Mouse (Mus musculus): ENCODE measurements around the gene Prr36. TPM values are rescaled to one million over a fixed set of nuclear protein-coding genes. Genes with fewer than 3 reads are reported as not detected.

Gene Prr36
- total RNA-seq, 2 experiments from 2014 or later = not detected

DNA sequence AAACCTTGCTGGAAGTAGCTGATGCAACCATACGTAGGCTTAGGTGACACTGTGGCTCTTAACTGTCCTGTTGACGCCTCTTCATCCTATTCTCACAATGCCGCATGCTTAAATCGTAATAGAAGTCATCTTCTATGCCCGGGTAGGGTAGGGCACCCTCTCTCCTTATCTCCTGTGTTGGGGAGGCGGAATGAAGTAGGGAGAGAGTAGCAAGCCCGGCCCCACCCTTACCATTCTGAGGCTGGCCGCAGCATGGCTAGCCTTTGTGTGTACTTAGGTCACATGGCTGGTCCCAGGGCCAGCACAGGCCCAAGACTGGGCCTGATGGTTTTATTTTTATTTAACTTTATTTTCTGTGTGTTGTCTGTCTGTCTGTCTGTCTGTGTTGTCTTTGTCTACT lies 30.0 kb upstream of the Prr36 start:
- intact Hi-C loops (cut with DNase I) = no loop called here
- no peak for DNase-seq (ENCODE audit: low spot score)

DNA sequence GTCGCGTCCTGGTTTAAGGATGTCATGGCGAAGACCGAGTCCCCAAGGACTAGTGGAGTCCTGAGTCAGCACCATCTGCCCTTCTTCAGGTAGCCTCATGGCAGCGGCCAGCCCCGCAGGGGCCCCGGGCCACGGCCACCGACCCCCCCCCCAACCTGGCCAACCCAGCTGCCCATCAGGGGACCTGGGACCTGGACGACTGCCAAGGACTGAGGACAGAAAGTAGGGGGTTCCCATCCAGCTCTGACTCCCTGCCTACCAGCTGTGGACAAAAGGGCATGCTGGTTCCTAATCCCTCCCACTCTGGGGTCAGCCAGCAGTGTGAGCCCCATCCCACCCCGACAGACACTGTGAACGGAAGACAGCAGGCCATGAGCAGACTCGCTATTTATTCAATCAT lies 28.5 kb upstream of the Prr36 start:
- intact Hi-C loops (cut with DNase I) = no loop called here
- no peak for DNase-seq (ENCODE audit: low spot score)

DNA sequence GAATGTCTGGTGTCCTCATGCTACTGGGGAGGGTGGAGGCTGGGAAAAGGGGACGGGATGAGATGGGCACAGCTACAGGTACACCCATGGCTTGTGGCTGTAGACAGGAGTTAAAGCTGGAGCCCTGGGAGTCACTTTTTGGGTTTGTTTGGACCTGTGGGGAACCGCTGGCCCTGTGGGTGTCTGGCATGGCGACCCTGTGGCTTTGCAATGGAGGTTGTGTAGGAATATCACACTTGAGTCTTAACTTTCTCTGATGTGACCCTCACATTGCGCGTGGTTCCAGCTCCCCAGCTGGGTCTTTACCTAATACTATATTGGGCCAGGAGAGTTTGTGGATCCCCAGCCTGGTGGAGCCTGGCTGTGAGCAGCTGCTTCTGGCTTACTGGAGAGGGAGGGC lies 27.8 kb upstream of the Prr36 start:
- intact Hi-C loops (cut with DNase I) = no loop called here
- DNase-seq (ENCODE audit: low spot score) = no peak

DNA sequence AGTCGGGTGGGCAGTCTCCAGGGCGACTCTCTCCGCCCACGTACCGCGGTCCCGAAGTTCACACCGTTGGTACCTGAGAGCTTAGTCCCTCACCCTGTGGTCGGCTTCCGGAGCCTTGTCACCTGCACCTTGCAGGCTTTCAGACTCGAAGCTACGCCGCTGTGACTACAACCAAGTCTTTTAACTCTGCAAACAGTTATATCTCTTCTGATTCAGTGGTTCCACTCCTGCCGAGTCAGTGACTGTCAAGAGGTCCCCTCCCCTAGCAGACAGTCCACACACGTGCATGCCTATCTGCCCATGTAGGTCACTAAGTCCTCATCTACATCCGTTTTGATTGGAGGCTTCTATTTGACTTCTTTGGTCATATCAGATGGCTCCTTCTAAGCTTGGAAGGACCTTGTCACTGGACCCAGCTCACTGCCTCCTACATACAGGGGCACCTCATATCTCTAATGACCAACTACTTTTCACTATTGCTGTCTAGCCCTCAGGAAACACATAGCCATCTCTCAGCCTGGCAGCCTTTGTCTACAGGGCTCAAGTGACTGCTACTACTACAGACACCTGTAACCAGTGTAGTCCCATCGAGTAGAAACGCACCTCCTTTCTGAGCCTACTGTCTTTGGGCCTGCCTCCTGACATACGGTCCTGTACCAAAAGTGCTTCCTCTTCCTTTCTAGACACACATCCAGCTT lies 22.1 kb upstream of the Prr36 start:
- intact Hi-C loops (cut with DNase I) = loop anchor here (2.0 to 5.0 kb wide), 2 partner anchors 13 to 253 kb away; partner anchors contain the start of genes Cers4 and Snapc2
- no peak for DNase-seq (ENCODE audit: low spot score)

DNA sequence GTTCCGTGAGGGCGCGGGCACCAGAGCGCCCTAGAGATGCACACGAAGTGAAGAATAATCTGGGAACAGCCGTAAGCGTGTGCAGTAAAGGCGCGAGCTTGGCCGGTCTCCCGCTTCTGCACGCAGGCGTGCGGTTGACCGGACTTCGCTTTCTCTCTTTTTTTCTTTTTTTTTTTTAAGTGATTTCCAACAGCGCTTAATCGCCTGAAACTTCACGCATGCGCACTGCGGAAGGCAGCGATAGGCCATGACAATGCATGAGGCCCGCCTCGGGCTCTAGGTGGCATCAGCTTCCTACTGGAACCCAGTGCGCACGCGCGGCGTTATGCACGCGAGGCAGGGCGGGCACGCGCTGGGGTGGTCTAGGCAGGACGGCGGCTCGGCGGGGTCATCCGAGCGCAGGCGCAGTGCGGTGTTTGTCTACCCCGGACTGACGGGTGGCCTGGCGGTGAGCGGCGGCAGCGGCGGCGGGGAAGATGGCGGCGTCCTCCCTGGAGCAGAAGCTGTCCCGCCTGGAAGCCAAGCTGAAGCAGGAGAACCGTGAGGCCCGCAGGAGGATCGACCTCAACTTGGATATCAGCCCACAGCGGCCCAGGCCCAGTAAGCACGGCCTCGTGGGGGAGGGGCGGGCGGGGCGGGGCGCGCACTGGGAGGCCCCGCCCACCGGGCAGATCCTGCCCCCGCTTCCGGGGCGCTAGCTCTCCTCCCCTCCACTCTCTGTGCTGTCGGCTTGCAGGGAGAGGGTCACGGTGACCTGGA lies 21.4 kb upstream of the Prr36 start, which contains the start of the genes Map2k7 and Gm49320:
TSS of gene Map2k7 (plus strand) at position 307 of the 759 bp plus-strand sequence.
TSS of gene Gm49320 (plus strand) at position 432 of the 759 bp plus-strand sequence.
- peak; percentile 100 for DNase-seq (ENCODE audit: low spot score)

DNA sequence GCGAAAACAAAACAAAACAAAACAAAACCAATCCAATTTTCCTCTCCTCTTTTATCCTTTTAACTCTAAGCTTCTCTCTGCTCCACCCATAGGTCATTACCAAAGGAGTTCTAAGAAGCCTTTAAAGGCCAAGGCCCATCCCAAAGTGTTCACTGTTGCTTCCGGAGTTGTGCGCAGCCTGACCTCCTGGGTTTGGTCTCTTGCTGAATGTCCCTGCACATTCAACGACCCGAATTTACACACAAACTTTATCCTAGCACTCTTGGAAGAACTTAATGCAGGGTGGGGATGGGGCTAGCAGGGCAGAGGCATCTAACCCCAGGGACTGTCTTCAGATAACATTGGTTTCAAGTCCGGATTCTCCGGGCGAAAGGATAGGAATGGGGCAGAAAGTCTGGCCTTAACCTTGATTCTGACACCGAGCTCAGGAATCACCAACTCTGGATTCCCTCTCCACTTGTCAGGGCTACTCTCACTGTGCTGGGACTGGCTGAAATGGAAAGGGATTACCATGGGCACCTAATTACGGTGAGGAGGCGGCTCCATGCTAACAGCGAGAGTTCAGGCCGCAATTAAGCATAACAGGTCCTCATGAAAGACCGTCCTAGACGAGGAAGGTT lies 20.7 kb upstream of the Prr36 start:
- intact Hi-C loops (cut with DNase I) = loop anchor here (2.0 to 5.0 kb wide), 2 partner anchors 15 to 254 kb away; partner anchors contain the start of genes Cers4 and Snapc2
- no peak for DNase-seq (ENCODE audit: low spot score)

More for the DNA sequence above, 21.4 kb upstream of the Prr36 start, which contains the start of the genes Map2k7 and Gm49320:
- intact Hi-C loops (cut with DNase I) = loop anchor here (2.0 to 5.0 kb wide), 2 partner anchors 14 to 254 kb away; partner anchors contain the start of genes Cers4 and Snapc2

DNA sequence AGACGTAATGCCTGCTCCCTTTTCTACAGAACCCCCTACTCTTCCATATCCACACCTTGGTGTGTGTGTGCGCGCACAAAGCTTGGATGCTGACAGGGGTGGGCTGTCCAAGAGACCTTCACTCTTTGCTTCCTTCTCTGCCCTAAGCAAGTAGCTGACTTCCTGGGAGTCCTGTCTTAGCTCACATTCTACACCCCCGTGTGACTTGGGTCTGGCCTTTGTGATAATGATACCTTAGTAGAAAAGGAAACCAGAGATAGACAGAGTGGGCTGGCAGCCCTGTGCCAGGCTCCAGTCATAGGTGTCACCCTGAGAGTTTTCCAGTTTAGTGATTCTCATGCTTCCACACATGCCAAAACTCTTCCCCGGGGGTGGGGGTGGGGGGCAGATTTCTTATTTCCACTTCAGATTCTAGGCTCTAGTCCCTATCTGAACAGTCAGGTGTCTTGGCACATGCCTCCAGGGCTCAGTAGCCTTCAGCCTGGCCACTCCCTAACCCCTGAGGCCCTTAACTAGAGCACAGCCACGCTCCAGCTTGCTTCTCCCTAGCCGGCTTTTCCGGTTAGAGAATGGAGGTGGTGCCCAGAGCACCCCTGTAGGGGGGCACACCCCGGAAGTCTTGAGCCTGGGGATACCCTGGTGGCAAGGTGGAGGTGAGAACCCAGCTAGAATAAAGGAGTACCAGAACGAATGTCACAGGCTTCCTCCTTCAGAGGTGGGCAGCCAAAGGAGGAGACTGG lies 13.5 kb upstream of the Prr36 start:
- DNase-seq (ENCODE audit: low spot score) = no peak
- intact Hi-C loops (cut with DNase I) = no loop called here

DNA sequence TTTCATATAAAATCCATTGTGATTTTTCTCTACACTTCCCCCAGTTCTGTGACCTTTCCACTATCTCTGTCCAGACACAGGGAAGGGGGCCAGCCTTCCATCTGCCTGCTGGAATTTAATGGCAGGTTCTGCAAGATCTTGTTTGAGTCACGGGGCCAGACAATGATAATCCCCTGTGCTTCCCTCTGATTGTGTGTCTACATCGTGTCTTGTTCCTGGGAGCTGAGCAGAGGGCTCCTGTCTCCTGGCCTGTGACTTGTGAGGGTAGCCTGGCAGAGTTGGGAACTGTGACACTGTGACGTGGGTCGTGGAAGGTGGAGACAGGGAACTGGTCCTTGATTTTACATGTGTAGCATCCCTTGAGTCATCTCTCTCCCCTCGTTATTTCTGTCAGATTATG lies 12.5 kb upstream of the Prr36 start:
- intact Hi-C loops (cut with DNase I) = no loop called here
- no peak for DNase-seq (ENCODE audit: low spot score)

DNA sequence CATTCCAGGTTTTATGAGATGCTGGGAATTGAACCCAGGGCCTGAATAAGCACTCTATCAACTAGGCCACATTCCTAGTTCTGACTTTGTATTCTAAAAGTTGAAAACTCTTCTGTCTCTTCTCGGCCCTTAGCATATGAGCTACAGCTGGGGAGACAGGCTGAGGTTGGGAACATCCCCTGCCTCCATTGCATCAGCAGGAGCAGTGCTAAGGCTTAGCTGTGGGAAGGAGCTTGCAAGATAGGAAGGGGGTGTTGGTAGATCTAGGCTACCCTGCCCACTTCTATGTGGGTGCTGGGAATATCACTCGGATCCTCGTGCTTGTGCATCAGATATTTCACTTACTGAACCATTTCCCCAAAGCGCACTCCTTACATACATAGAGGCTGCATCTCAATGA lies 10.7 kb upstream of the Prr36 start:
- DNase-seq (ENCODE audit: low spot score) = no peak
- intact Hi-C loops (cut with DNase I) = no loop called here

DNA sequence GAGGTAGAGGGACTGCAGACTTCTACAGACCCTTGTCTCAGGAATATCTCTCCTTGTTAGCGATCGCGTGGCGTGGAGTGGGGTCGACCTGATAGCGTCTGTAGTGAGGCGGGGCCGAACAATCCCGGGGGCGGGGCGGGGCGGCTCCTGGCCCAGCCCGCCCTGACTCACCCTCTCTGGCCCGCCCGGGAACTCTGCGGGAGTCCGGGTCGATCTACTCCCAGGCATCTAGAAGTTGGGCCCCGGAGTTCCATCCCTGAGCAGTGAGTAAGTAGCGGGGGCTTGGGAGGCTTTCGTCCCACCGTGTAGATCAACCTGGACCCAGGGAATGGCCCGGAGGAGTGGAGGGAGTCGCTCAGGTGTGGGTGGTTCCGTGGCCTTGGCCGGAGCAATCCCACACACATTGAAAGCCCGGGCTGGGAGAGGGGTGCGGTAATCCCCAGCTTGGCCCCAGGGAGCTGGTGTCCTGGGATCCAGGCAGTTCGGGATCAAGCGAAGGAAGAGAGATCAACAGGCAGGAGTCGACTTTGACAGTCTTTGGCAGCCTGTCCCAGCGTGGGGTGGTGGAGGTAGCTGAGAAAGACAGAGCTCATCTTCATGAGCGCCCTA lies 9.6 kb upstream of the Prr36 start, which contains the start of gene Lrrc8e:
TSS of gene Lrrc8e (plus strand) at position 89 of the 609 bp plus-strand sequence.
- intact Hi-C loops (cut with DNase I) = no loop called here
- no peak for DNase-seq (ENCODE audit: low spot score)

DNA sequence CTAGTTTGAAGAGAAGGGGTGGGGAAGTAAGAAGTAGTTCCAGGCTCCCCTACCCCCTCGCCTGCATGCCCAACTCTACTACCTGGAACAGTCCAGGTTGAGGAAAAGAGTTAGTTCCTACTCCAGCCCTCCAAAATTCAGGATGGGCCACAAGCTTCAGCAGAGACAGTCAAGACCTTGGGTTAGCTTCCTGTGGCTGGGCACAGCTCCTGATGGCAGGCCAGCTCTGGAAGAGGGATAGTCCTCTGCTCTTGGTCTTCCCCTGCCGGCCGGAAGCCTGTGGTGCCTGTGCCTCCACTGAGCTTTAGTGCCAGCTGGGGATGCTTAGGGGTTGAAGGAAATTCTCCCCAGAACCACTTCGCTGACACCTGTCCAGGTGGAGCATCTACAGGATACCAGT lies 9.1 kb upstream of the Prr36 start:
- DNase-seq (ENCODE audit: low spot score) = no peak
- intact Hi-C loops (cut with DNase I) = no loop called here

DNA sequence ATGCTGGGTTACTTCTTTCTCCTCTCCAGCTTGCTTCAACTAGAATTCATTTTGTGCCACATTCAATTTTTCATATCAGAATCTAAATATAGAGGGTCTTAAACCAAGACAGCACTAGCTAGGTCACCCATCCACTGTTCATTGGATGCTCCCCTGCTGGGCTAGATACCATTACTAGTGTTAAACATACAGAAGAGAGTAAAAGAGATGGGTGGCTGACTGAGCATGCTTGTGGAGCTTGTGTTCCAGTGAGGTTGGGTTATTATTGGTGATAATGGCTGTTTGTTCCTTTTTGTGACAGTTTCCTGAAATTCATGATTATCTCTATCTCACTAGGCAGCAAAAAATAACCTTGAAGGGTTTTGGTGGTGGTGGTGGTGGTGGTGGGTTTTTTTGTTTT lies 4.8 kb upstream of the Prr36 start:
- no peak for DNase-seq (ENCODE audit: low spot score)
- intact Hi-C loops (cut with DNase I) = no loop called here

DNA sequence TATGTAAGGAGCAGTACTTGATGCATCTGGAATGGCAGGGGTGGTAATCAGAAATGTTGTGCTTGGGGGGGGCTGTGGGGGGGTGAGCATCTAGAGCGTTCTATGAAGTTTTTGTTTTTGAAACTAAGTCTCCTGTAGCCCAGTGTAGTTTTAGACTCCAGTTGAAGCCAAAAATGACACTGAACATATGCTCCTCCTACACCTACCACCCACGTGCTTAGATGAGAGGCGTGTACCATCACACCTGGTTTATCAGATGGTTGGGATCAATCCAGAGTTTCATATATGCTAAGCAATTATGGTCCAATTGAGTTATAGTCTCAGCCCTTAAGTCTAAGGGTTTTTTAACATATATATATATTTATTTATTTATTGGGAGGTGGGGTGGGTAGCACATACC lies 2.4 kb upstream of the Prr36 start:
- DNase-seq (ENCODE audit: low spot score) = no peak
- intact Hi-C loops (cut with DNase I) = no loop called here

DNA sequence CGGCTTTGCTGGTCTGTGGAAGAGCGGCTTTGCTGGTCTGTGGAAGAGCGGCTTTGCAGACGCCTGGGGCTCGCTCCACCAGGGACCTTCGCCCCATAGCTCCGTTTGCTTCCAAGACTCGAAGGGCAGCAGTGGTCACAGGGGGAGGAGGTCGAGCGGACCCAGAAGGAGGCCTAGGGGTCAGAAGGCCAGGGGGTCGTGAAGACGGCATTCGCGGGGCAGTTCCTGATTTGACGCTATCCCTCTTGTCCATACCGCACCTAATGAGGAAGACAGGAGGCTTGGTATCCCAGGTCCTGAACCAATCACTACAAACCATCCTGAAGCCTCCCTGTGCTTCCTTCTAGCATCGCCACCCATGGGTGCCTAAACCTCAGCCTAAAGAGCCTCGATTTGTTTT lies 963 bp downstream of the Prr36 start:
- intact Hi-C loops (cut with DNase I) = no loop called here
- DNase-seq (ENCODE audit: low spot score) = no peak

DNA sequence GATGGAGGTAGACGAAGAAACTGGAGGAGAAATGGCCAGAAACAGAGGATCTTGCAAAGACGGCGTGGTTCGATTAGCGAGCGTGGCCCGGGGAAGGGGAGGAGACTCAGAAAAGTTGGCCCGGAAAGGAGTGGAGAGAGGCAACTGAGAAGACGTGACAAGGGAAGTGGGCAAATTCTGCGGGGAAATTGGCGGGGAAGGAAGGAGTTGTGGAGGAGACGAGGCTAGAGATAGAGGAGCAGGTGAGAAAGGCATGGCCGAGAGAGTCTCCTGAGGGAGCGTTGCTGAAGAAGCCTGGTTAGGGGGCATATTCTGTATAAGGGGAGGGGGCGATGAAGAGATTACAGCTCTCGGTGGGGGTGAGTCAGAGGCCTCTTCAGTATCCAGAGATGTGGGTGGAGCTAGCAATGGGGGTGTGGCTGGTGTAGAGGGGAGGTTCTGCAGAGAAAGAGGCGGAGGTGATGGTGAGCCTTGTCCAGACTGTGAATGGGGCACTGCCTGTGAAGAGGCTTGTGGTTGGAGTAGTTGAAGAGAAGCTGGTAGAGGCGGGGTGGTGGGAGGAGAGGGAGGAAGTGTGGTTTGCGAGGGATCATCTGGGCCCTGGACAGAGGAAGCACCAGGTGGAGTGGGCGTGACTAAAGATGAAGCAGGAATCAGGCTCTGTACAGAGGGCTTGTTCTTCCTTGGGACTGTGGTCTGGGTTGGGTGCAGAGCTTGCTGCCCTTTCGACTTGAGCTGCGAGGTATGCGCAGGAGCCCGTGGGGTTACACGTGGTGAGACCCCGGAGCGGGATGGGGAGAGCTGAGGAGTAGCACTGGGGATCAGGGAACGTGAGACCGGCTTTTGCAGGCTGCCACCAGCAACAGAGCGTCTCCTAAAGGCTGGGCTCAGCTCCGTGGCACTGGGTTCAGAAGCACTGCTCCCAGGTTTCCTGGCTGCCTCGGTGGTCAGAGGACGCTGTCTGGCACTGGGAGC lies 3.0 kb downstream of the Prr36 start:
- DNase-seq (ENCODE audit: low spot score) = no peak
- intact Hi-C loops (cut with DNase I) = no loop called here

DNA sequence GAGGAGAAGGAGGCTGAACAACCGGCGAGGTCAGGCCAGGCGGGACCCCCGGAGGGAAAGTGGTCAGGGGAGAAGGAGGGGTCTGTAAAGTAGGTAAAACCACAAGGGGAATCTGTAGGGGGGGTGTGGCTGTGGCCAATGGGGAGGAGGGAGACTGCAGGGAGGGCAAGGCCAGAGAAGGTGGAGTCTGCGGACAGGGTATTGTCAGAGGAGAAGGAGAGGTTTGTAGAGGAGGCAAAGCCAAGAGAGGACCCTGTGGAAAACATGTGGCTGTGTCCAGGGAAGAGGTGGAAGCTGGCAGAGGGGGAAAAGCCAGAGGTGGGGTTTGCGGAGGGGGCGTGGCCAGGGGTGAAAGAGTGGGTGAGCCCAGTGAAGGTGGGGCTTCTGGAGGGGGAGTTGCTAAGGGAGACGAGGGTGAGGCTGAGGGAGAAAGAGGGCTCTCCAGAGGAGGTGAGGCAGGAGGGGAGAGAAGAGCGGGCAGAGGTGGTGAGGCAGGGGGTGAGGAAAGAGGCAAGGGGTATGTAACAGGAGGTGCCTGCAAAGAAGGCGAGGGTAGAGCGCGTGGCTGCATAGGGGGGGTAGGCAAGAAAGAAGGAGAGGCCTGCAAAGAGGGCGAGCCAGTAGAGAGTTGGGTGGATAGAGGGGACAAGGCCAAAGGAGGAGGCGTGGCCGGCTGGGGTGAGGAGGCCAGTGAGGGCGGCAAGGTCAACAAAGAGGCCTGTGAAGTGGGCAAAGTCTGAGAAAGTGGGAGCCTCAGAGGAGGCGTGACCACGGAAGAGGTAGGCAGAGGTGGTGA lies 3.9 kb downstream of the Prr36 start:
- intact Hi-C loops (cut with DNase I) = no loop called here
- DNase-seq (ENCODE audit: low spot score) = peak; percentile 17

DNA sequence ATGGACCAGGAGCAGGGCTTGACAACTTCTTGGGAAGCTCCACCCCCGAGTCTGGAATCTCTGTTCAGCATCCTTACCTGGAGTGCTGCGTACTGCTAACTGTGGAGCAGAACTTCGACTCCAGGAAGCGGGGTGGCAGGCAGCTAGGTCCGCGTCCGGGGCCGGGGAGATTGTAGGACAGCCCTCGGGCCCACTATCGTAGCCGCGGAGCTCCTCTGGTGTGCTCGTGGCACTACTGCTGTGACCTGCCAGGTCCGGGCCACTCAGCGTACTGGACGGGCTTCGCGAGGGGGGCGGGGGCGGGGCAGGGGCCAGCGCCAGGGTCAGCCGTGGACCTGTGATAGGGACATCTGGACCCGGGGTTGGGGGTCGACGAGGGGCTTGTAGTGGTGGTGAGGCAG lies 4.5 kb downstream of the Prr36 start:
- DNase-seq (ENCODE audit: low spot score) = no peak
- intact Hi-C loops (cut with DNase I) = no loop called here

DNA sequence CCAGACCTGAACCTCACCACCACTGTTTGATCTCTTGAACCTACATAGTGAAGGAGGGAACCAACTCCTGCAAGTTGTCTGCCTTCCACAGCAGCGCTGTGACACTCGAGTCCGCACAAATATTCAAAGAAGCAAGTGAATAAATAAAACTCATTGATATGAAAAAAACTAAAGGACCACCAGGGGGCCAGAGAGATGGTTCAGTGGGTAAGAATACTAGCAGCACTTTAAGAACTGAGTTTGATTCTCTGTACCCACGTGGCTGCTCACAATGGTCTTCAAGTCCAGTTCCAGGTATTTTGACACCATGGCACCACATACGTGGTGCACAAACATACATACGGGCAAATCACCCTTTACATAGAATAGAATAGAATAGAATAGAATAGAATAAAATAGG lies 6.2 kb downstream of the Prr36 start:
- intact Hi-C loops (cut with DNase I) = no loop called here
- DNase-seq (ENCODE audit: low spot score) = no peak

All from heart, postnatal 25 days (tissue).